Mouse (Mus musculus): ENCODE data around the gene Susd5. TPM values are rescaled to one million over a fixed set of nuclear protein-coding genes. Genes with fewer than 3 reads are reported as not detected.

The Susd5 gene
- polyA plus RNA-seq, 1 experiment from 2014 or later, result 0.19 TPM

GRCm38 (mm10) chr9:114022141-114022540 is 34.8 kb upstream of the Susd5 start:
- no peak overlapping the region for H3K4me2 ChIP-seq
- no peak for ATAC-seq (replicated peaks; ENCODE audit: insufficient number of reproducible peaks, low FRiP score, low TSS enrichment)
- H3K9me3 ChIP-seq (replicated peaks; ENCODE audit: control insufficient read depth, low read length), result no peaks in the 10 kb centered on the region
- H3K9ac ChIP-seq (ENCODE audit: low read depth, low read length), result no peak overlapping the region
- no peaks in the 10 kb centered on the region for H3K36me3 ChIP-seq (ENCODE audit: control insufficient read depth, insufficient read depth, low read length)
- H3K4me3 ChIP-seq (ENCODE audit: low read depth, low read length), result no peak overlapping the region
- no peaks in the 10 kb centered on the region for H3K4me1 ChIP-seq (ENCODE audit: control insufficient read depth, insufficient read depth, low read length)
- no peaks in the 10 kb centered on the region for H3K27me3 ChIP-seq (ENCODE audit: control insufficient read depth, insufficient read depth, low read length)
- WGBS (ENCODE audit: insufficient replicate concordance), result 36% methylated on average over 4 of the region's 4 CpGs
- H3K27ac ChIP-seq (ENCODE audit: low read depth, low read length), result no peak overlapping the region

GRCm38 (mm10) chr9:114025182-114025581 is 31.8 kb upstream of the Susd5 start:
- Histone ChIP-seq H3K27me3 (ENCODE audit: control insufficient read depth, insufficient read depth, low read length) (no peaks in the 10 kb centered on the region), H3K27ac (ENCODE audit: low read depth, low read length) (no peak overlapping the region), H3K9ac (ENCODE audit: low read depth, low read length) (no peak overlapping the region), H3K4me3 (ENCODE audit: low read depth, low read length) (no peak overlapping the region), H3K9me3 (replicated peaks; ENCODE audit: control insufficient read depth, low read length) (no peaks in the 10 kb centered on the region), H3K4me1 (ENCODE audit: control insufficient read depth, insufficient read depth, low read length) (no peaks in the 10 kb centered on the region), H3K36me3 (ENCODE audit: control insufficient read depth, insufficient read depth, low read length) (no peaks in the 10 kb centered on the region), H3K4me2 (no peak overlapping the region)
- WGBS (ENCODE audit: insufficient replicate concordance), result 55% methylated on average over 9 of the region's 9 CpGs
- ATAC-seq (replicated peaks; ENCODE audit: insufficient number of reproducible peaks, low FRiP score, low TSS enrichment), result no peak

GRCm38 (mm10) chr9:114025846-114026245 is 31.1 kb upstream of the Susd5 start:
- Histone ChIP-seq H3K4me2 (peak overlapping the region; percentile 90), H3K36me3 (ENCODE audit: control insufficient read depth, insufficient read depth, low read length) (no peaks in the 10 kb centered on the region), H3K4me3 (ENCODE audit: low read depth, low read length) (peak overlapping the region; percentile 58), H3K9ac (ENCODE audit: low read depth, low read length) (peak overlapping the region; percentile 71), H3K4me1 (ENCODE audit: control insufficient read depth, insufficient read depth, low read length) (no peaks in the 10 kb centered on the region), H3K27ac (ENCODE audit: low read depth, low read length) (no peak overlapping the region), H3K9me3 (replicated peaks; ENCODE audit: control insufficient read depth, low read length) (no peaks in the 10 kb centered on the region), H3K27me3 (ENCODE audit: control insufficient read depth, insufficient read depth, low read length) (no peaks in the 10 kb centered on the region)
- 20% methylated on average over 8 of the region's 8 CpGs for WGBS (ENCODE audit: insufficient replicate concordance)
- ATAC-seq (replicated peaks; ENCODE audit: insufficient number of reproducible peaks, low FRiP score, low TSS enrichment), result no peak

GRCm38 (mm10) chr9:114026261-114026934 is 30.5 kb upstream of the Susd5 start:
- Histone ChIP-seq H3K27ac (ENCODE audit: low read depth, low read length) (no peak overlapping the region), H3K9ac (ENCODE audit: low read depth, low read length) (peak overlapping the region; percentile 71), H3K4me3 (ENCODE audit: low read depth, low read length) (peak overlapping the region; percentile 58), H3K4me1 (ENCODE audit: control insufficient read depth, insufficient read depth, low read length) (no peaks in the 10 kb centered on the region), H3K9me3 (replicated peaks; ENCODE audit: control insufficient read depth, low read length) (no peaks in the 10 kb centered on the region), H3K4me2 (peak overlapping the region; percentile 90), H3K27me3 (ENCODE audit: control insufficient read depth, insufficient read depth, low read length) (no peaks in the 10 kb centered on the region), H3K36me3 (ENCODE audit: control insufficient read depth, insufficient read depth, low read length) (no peaks in the 10 kb centered on the region)
- peak; percentile 95 for ATAC-seq (replicated peaks; ENCODE audit: insufficient number of reproducible peaks, low FRiP score, low TSS enrichment)
- WGBS (ENCODE audit: insufficient replicate concordance), result under 1% methylated on average over 49 of the region's 52 CpGs

- no peak overlapping the region for H3K9ac ChIP-seq (ENCODE audit: low read depth, low read length)
- no peaks in the 10 kb centered on the region for H3K4me1 ChIP-seq (ENCODE audit: control insufficient read depth, insufficient read depth, low read length)
- no peak overlapping the region for H3K27ac ChIP-seq (ENCODE audit: low read depth, low read length)
- H3K36me3 ChIP-seq (ENCODE audit: control insufficient read depth, insufficient read depth, low read length), result no peaks in the 10 kb centered on the region
- H3K4me3 ChIP-seq (ENCODE audit: low read depth, low read length), result no peak overlapping the region
- H3K4me2 ChIP-seq, result no peak overlapping the region
- WGBS (ENCODE audit: insufficient replicate concordance), result 62% methylated on average over 4 of the region's 4 CpGs
- no peaks in the 10 kb centered on the region for H3K27me3 ChIP-seq (ENCODE audit: control insufficient read depth, insufficient read depth, low read length)
- ATAC-seq (replicated peaks; ENCODE audit: insufficient number of reproducible peaks, low FRiP score, low TSS enrichment), result no peak
- no peaks in the 10 kb centered on the region for H3K9me3 ChIP-seq (replicated peaks; ENCODE audit: control insufficient read depth, low read length)
Measured at GRCm38 (mm10) chr9:114040945-114041344, 16.0 kb upstream of the Susd5 start.

GRCm38 (mm10) chr9:114042490-114042889 is 14.4 kb upstream of the Susd5 start:
- WGBS (ENCODE audit: insufficient replicate concordance), result 56% methylated on average over 6 of the region's 6 CpGs
- Histone ChIP-seq H3K4me2 (no peak overlapping the region), H3K27me3 (ENCODE audit: control insufficient read depth, insufficient read depth, low read length) (no peaks in the 10 kb centered on the region), H3K9ac (ENCODE audit: low read depth, low read length) (no peak overlapping the region), H3K9me3 (replicated peaks; ENCODE audit: control insufficient read depth, low read length) (no peaks in the 10 kb centered on the region), H3K27ac (ENCODE audit: low read depth, low read length) (no peak overlapping the region), H3K4me1 (ENCODE audit: control insufficient read depth, insufficient read depth, low read length) (no peaks in the 10 kb centered on the region), H3K36me3 (ENCODE audit: control insufficient read depth, insufficient read depth, low read length) (no peaks in the 10 kb centered on the region), H3K4me3 (ENCODE audit: low read depth, low read length) (no peak overlapping the region)
- ATAC-seq (replicated peaks; ENCODE audit: insufficient number of reproducible peaks, low FRiP score, low TSS enrichment), result no peak

- no peak overlapping the region for H3K27ac ChIP-seq (ENCODE audit: low read depth, low read length)
- no peak overlapping the region for H3K4me2 ChIP-seq
- no peaks in the 10 kb centered on the region for H3K27me3 ChIP-seq (ENCODE audit: control insufficient read depth, insufficient read depth, low read length)
- no peaks in the 10 kb centered on the region for H3K9me3 ChIP-seq (replicated peaks; ENCODE audit: control insufficient read depth, low read length)
- 50% methylated on average over 3 of the region's 3 CpGs for WGBS (ENCODE audit: insufficient replicate concordance)
- H3K9ac ChIP-seq (ENCODE audit: low read depth, low read length), result no peak overlapping the region
- no peak overlapping the region for H3K4me3 ChIP-seq (ENCODE audit: low read depth, low read length)
- no peaks in the 10 kb centered on the region for H3K36me3 ChIP-seq (ENCODE audit: control insufficient read depth, insufficient read depth, low read length)
- no peak for ATAC-seq (replicated peaks; ENCODE audit: insufficient number of reproducible peaks, low FRiP score, low TSS enrichment)
- H3K4me1 ChIP-seq (ENCODE audit: control insufficient read depth, insufficient read depth, low read length), result no peaks in the 10 kb centered on the region
Measured at GRCm38 (mm10) chr9:114044446-114044845, 12.5 kb upstream of the Susd5 start.

GRCm38 (mm10) chr9:114046028-114046427 is 10.9 kb upstream of the Susd5 start, which contains the start of gene Fbxl2:
Gene Fbxl2, minus strand, starts transcription at chr9:114046191.
- Histone ChIP-seq H3K9me3 (replicated peaks; ENCODE audit: control insufficient read depth, low read length) (no peaks in the 10 kb centered on the region), H3K27me3 (ENCODE audit: control insufficient read depth, insufficient read depth, low read length) (no peaks in the 10 kb centered on the region), H3K4me1 (ENCODE audit: control insufficient read depth, insufficient read depth, low read length) (no peaks in the 10 kb centered on the region), H3K36me3 (ENCODE audit: control insufficient read depth, insufficient read depth, low read length) (no peaks in the 10 kb centered on the region), H3K27ac (ENCODE audit: low read depth, low read length) (no peak within 1 kb of the TSS), H3K4me2 (no peak within 1 kb of the TSS), H3K9ac (ENCODE audit: low read depth, low read length) (no peak within 1 kb of the TSS), H3K4me3 (ENCODE audit: low read depth, low read length) (no peak within 1 kb of the TSS)
- 72% methylated on average over 10 of the region's 10 CpGs for whole genome bisulfite sequencing (ENCODE audit: insufficient replicate concordance)
- ATAC-seq (replicated peaks; ENCODE audit: insufficient number of reproducible peaks, low FRiP score, low TSS enrichment), result no peak

GRCm38 (mm10) chr9:114046676-114047075 is 10.3 kb upstream of the Susd5 start:
- H3K4me1 ChIP-seq (ENCODE audit: control insufficient read depth, insufficient read depth, low read length), result no peaks in the 10 kb centered on the region
- no peak overlapping the region for H3K4me2 ChIP-seq
- H3K27me3 ChIP-seq (ENCODE audit: control insufficient read depth, insufficient read depth, low read length), result no peaks in the 10 kb centered on the region
- ATAC-seq (replicated peaks; ENCODE audit: insufficient number of reproducible peaks, low FRiP score, low TSS enrichment), result no peak
- WGBS (ENCODE audit: insufficient replicate concordance), result 83% methylated on average over 7 of the region's 7 CpGs
- H3K36me3 ChIP-seq (ENCODE audit: control insufficient read depth, insufficient read depth, low read length), result no peaks in the 10 kb centered on the region
- no peaks in the 10 kb centered on the region for H3K9me3 ChIP-seq (replicated peaks; ENCODE audit: control insufficient read depth, low read length)
- no peak overlapping the region for H3K27ac ChIP-seq (ENCODE audit: low read depth, low read length)
- H3K4me3 ChIP-seq (ENCODE audit: low read depth, low read length), result no peak overlapping the region
- no peak overlapping the region for H3K9ac ChIP-seq (ENCODE audit: low read depth, low read length)

All from heart, embryonic 11.5 days (tissue).